Mouse (Mus musculus): Measurements from ENCODE around the gene Hist1h2af. TPM values are rescaled to one million over a fixed set of nuclear protein-coding genes. Genes with fewer than 3 reads are reported as not detected.

The Hist1h2af gene
- polyA plus RNA-seq, 1 experiment from 2014 or later: 13.8 TPM

Small RNA genes within 50 kb of the gene (microRNA-seq; reads per million reads assigned to microRNA genes)
- not detected for gene Gm44297
- not detected for gene Gm44359
- not detected for gene Gm44394
- gene n-TStga1: 1.7 reads per million

Other genes with a start within 250 kb of the Hist1h2af start
- 43.9 and 55.5 TPM in 2 replicates for gene Zfp322a, start 164.7 kb upstream of the Hist1h2af start, polyA plus RNA-seq (2014; fragmentation: Nextera tagmentation; extraction: Ambion mirVana)
- 12.5 and 13.5 TPM in 2 replicates for gene Abt1, start 110.0 kb upstream of the Hist1h2af start, polyA plus RNA-seq (2014; fragmentation: Nextera tagmentation; extraction: Ambion mirVana)
- 0.09 TPM in 2 replicates for gene Btn1a1, start 68.0 kb upstream of the Hist1h2af start, polyA plus RNA-seq (2014; fragmentation: Nextera tagmentation; extraction: Ambion mirVana)
- 0.31 and 0.87 TPM in 2 replicates for gene Btn2a2, start 45.0 kb upstream of the Hist1h2af start, polyA plus RNA-seq (2014; fragmentation: Nextera tagmentation; extraction: Ambion mirVana)
- 6.1 and 9.9 TPM in 2 replicates for gene Hist1h4h, start 2.9 kb upstream of the Hist1h2af start, polyA plus RNA-seq (2014; fragmentation: Nextera tagmentation; extraction: Ambion mirVana)
- 8.2 and 12.5 TPM in 2 replicates for gene Hist1h3g, start 1.5 kb downstream of the Hist1h2af start, polyA plus RNA-seq (2014; fragmentation: Nextera tagmentation; extraction: Ambion mirVana)
- gene Hist1h2bh, start 9.5 kb downstream of the Hist1h2af start, polyA plus RNA-seq (2014; fragmentation: Nextera tagmentation; extraction: Ambion mirVana): 1.4 and 2.9 TPM in 2 replicates
- 1.2 and 2.0 TPM in 2 replicates for gene Hist1h3f, start 10.1 kb downstream of the Hist1h2af start, polyA plus RNA-seq (2014; fragmentation: Nextera tagmentation; extraction: Ambion mirVana)
- 1.1 and 2.9 TPM in 2 replicates for gene Hist1h4f, start 17.7 kb downstream of the Hist1h2af start, polyA plus RNA-seq (2014; fragmentation: Nextera tagmentation; extraction: Ambion mirVana)
- gene Hist1h1d, start 19.4 kb downstream of the Hist1h2af start, polyA plus RNA-seq (2014; fragmentation: Nextera tagmentation; extraction: Ambion mirVana): 0.70 and 1.2 TPM in 2 replicates
- gene Hist1h3e, start 28.5 kb downstream of the Hist1h2af start, polyA plus RNA-seq (2014; fragmentation: Nextera tagmentation; extraction: Ambion mirVana): 11.4 and 15.4 TPM in 2 replicates
- gene Hist1h2ae, start 37.3 kb downstream of the Hist1h2af start, polyA plus RNA-seq (2014; fragmentation: Nextera tagmentation; extraction: Ambion mirVana): 114 and 155 TPM in 2 replicates
- gene Hist1h2bg, start 37.5 kb downstream of the Hist1h2af start, polyA plus RNA-seq (2014; fragmentation: Nextera tagmentation; extraction: Ambion mirVana): 7.9 and 12.9 TPM in 2 replicates
- gene Hist1h2bf, start 40.3 kb downstream of the Hist1h2af start, polyA plus RNA-seq (2014; fragmentation: Nextera tagmentation; extraction: Ambion mirVana): 6.7 and 10.8 TPM in 2 replicates
- 2.9 and 5.3 TPM in 2 replicates for gene Hist1h2ad, start 40.5 kb downstream of the Hist1h2af start, polyA plus RNA-seq (2014; fragmentation: Nextera tagmentation; extraction: Ambion mirVana)
- gene Hist1h3d, start 41.9 kb downstream of the Hist1h2af start, polyA plus RNA-seq (2014; fragmentation: Nextera tagmentation; extraction: Ambion mirVana): 12.0 and 14.7 TPM in 2 replicates
- gene Hist1h4d, start 47.7 kb downstream of the Hist1h2af start, polyA plus RNA-seq (2014; fragmentation: Nextera tagmentation; extraction: Ambion mirVana): 113 and 136 TPM in 2 replicates
- 2.9 and 3.1 TPM in 2 replicates for gene Hist1h2be, start 87.2 kb downstream of the Hist1h2af start, polyA plus RNA-seq (2014; fragmentation: Nextera tagmentation; extraction: Ambion mirVana)
- 17.6 and 20.4 TPM in 2 replicates for gene Hist1h1e, start 88.7 kb downstream of the Hist1h2af start, polyA plus RNA-seq (2014; fragmentation: Nextera tagmentation; extraction: Ambion mirVana)
- 1.3 and 1.9 TPM in 2 replicates for gene Hist1h2ac, start 150.0 kb downstream of the Hist1h2af start, polyA plus RNA-seq (2014; fragmentation: Nextera tagmentation; extraction: Ambion mirVana)
- 54.0 and 60.2 TPM in 2 replicates for gene Hist1h2bc, start 150.3 kb downstream of the Hist1h2af start, polyA plus RNA-seq (2014; fragmentation: Nextera tagmentation; extraction: Ambion mirVana)
- gene Hist1h1t, start 161.9 kb downstream of the Hist1h2af start, polyA plus RNA-seq (2014; fragmentation: Nextera tagmentation; extraction: Ambion mirVana): not detected in 2 replicates
- 9.0 and 15.0 TPM in 2 replicates for gene Hist1h4c, start 164.5 kb downstream of the Hist1h2af start, polyA plus RNA-seq (2014; fragmentation: Nextera tagmentation; extraction: Ambion mirVana)
- 6.0 and 7.6 TPM in 2 replicates for gene Hfe, start 176.9 kb downstream of the Hist1h2af start, polyA plus RNA-seq (2014; fragmentation: Nextera tagmentation; extraction: Ambion mirVana)
- 21.6 and 28.4 TPM in 2 replicates for gene Hist1h1c, start 204.9 kb downstream of the Hist1h2af start, polyA plus RNA-seq (2014; fragmentation: Nextera tagmentation; extraction: Ambion mirVana)
- gene Hist1h3c, start 211.7 kb downstream of the Hist1h2af start, polyA plus RNA-seq (2014; fragmentation: Nextera tagmentation; extraction: Ambion mirVana): 12.7 and 18.3 TPM in 2 replicates
- 2.7 and 6.8 TPM in 2 replicates for gene Hist1h2bb, start 212.8 kb downstream of the Hist1h2af start, polyA plus RNA-seq (2014; fragmentation: Nextera tagmentation; extraction: Ambion mirVana)
- 70.3 and 91.4 TPM in 2 replicates for gene Hist1h2ab, start 217.2 kb downstream of the Hist1h2af start, polyA plus RNA-seq (2014; fragmentation: Nextera tagmentation; extraction: Ambion mirVana)
- 12.5 and 22.2 TPM in 2 replicates for gene Hist1h3b, start 218.4 kb downstream of the Hist1h2af start, polyA plus RNA-seq (2014; fragmentation: Nextera tagmentation; extraction: Ambion mirVana)
- gene Hist1h4b, start 223.1 kb downstream of the Hist1h2af start, polyA plus RNA-seq (2014; fragmentation: Nextera tagmentation; extraction: Ambion mirVana): 7.0 and 9.2 TPM in 2 replicates
- 1.3 and 1.9 TPM in 2 replicates for gene Hist1h4a, start 227.3 kb downstream of the Hist1h2af start, polyA plus RNA-seq (2014; fragmentation: Nextera tagmentation; extraction: Ambion mirVana)
- gene Hist1h3a, start 228.5 kb downstream of the Hist1h2af start, polyA plus RNA-seq (2014; fragmentation: Nextera tagmentation; extraction: Ambion mirVana): 8.8 and 11.6 TPM in 2 replicates
- gene Hist1h1a, start 229.8 kb downstream of the Hist1h2af start, polyA plus RNA-seq (2014; fragmentation: Nextera tagmentation; extraction: Ambion mirVana): 3.5 and 6.5 TPM in 2 replicates
- not detected in 2 replicates for gene Trim38, start 236.0 kb downstream of the Hist1h2af start, polyA plus RNA-seq (2014; fragmentation: Nextera tagmentation; extraction: Ambion mirVana)